Mouse (Mus musculus): ENCODE measurements around the gene Rabgap1l.

GRCm38 (mm10) chr1:160787926-160788325, 5.1 kb downstream of the Rabgap1l start:
- TF ChIP-seq CTCF (conservative IDR thresholded peaks at IDR 0.05; ENCODE audit: low read length): no peak
- TF ChIP-seq POU5F1 (IDR thresholded peaks at IDR 0.05; ENCODE audit: borderline replicate concordance, low read length): no peak

Data from E14TG2a.4 (cell line).